Mouse (Mus musculus): ENCODE data around the gene Ube2q2.

DNA sequence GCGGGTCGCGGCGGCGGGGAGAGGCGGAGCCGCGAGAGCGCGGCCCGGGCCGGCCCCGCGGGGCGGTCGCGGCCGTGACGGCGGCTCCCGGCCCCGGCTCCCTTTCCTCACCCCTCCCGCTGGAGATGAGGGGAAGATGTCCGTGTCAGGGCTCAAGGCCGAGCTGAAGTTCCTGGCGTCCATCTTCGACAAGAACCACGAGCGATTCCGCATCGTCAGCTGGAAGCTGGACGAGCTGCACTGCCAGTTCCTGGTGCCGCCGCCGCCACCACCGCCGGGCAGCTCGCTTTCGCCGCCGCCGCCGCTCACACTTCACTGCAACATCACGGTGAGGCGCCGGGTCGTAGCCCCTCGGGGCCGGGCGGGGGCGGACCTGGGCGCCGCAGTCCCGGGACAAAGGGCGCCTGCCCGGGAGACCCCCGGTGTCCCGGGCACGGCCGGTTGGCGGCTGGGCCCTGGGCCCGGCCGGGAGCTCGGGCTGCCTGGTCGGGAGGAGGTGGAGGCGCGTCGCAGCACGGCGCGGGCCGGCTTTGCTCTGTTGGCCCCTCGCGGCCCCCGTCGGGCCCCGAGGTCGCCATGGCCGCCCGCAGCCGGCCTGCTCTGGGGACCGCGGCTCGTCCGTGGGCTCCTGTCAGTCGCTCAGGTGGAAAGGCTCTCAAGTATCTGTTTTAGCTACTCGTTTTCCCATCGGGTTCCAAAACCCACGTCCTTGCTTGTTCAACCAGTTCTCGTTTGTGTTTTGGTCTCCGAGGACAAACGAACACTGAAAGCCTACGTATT, 1.0 kb downstream of the Ube2q2 start:
- TF ChIP-seq CTCF (IDR thresholded peaks at IDR 0.05; ENCODE audit: low read depth) (no peak), EP300 (optimal IDR thresholded peaks at IDR 0.05) (no peak)
